Mouse (Mus musculus): ENCODE results near the gene Mapk10. TPM values are rescaled to one million over a fixed set of nuclear protein-coding genes. Genes with fewer than 3 reads are reported as not detected.

Gene Mapk10
- polyA plus RNA-seq, 1 experiment: 1.2 TPM

DNA sequence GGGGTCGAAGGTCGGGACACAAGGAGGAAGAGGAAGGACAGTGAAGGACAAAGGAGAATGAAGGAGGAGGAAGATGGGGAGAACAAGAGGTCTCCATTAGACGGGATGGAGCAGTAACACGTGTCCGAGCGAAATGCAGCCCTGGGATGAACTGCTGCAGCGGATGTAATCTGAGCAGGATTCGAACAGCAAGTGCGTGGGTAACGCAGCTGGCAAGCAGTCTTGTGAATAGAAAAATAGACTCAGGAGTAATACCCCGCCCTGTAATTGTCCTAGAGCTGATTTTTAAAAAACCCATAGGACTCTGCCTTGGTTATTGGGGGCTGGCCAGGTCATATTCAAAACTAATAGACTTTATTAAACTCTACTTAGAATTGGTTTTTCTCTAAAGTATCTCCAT, 213.2 kb downstream of the Mapk10 start:
- no peak for DNase-seq
- H3K4me3 ChIP-seq (replicated peaks; ENCODE audit: extremely low read depth, low read depth, low read length): no peak overlapping the region
- TF ChIP-seq POLR2A (IDR thresholded peaks at IDR 0.05; ENCODE audit: borderline replicate concordance, extremely low read depth, low read depth, low read length): no peak
- no peak for TF ChIP-seq CTCF (IDR thresholded peaks at IDR 0.05; ENCODE audit: insufficient read depth, low read length)
- no peaks in the 10 kb centered on the region for H3K4me1 ChIP-seq (ENCODE audit: control insufficient read depth, insufficient read depth, low read length)
- 85% methylated on average over 11 of the region's 11 CpGs for WGBS

DNA sequence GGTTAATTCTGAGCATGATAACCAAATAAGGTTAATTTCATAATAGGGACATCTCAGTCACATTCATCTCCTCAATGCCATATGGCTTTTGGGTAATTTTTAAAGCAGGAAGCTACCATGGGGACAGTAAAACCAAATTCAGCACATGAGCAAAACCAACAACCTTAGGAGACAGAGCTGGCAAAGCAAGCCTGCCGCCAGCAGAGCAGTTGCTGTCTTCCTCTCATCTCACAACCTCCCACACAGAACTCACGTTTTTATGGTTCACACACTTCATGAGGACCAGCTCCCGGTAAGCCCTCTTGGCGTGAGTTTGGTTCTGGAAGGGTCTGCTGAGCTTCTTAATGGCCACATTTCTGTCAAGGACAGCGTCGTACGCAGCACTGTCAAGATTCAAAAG, 214.8 kb downstream of the Mapk10 start:
- 83% methylated on average over 7 of the region's 7 CpGs for WGBS
- Histone ChIP-seq H3K4me3 (replicated peaks; ENCODE audit: extremely low read depth, low read depth, low read length) (no peak overlapping the region), H3K4me1 (ENCODE audit: control insufficient read depth, insufficient read depth, low read length) (no peaks in the 10 kb centered on the region)
- no peak for DNase-seq
- no peak for TF ChIP-seq CTCF (IDR thresholded peaks at IDR 0.05; ENCODE audit: insufficient read depth, low read length)
- no peak for TF ChIP-seq POLR2A (IDR thresholded peaks at IDR 0.05; ENCODE audit: borderline replicate concordance, extremely low read depth, low read depth, low read length)

DNA sequence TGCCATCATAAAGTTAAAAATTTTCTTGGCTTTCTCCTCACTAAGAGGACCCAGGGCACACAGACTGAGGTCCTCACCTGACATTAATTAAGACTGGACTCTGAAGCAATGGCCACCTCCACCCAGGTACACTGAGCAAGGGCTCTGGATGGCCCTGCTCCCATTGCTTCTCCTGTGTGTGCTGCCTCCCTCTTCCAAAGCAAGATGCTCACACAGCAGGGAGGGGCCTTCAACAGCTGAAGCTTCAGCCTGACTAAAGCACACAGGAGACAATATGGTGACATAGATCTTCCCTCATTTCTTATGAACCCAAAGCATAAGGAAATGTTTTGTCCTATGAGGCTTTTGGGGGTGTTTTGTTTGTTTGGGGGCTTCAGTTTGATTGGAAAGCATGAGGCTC, 215.2 kb downstream of the Mapk10 start:
- TF ChIP-seq CTCF (IDR thresholded peaks at IDR 0.05; ENCODE audit: insufficient read depth, low read length): no peak
- TF ChIP-seq POLR2A (IDR thresholded peaks at IDR 0.05; ENCODE audit: borderline replicate concordance, extremely low read depth, low read depth, low read length): no peak
- H3K4me1 ChIP-seq (ENCODE audit: control insufficient read depth, insufficient read depth, low read length): no peaks in the 10 kb centered on the region
- no peak overlapping the region for H3K4me3 ChIP-seq (replicated peaks; ENCODE audit: extremely low read depth, low read depth, low read length)
- DNase-seq: no peak

DNA sequence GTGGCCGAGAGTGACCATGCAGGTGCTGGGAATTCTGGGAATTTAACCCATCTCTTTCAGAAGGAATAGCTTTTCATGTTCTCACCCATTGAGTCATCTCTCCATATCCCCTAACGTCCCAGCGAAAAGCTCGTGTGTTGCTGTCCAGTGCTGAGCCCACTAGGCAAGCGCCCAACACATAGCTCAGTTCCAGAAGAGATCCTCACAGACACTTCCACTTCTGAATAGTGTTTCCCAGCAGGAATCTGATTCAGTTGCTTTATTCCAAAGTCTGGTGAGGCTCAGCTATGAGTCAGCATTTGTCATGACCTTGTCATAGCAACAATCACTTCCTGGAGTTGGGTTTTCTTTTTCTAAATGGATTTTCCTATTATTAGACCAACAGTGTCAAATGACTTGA, 217.2 kb downstream of the Mapk10 start:
- no peak for DNase-seq
- no peaks in the 10 kb centered on the region for H3K4me1 ChIP-seq (ENCODE audit: control insufficient read depth, insufficient read depth, low read length)
- 66% methylated on average over 5 of the region's 5 CpGs for WGBS
- TF ChIP-seq CTCF (IDR thresholded peaks at IDR 0.05; ENCODE audit: insufficient read depth, low read length) (no peak), POLR2A (IDR thresholded peaks at IDR 0.05; ENCODE audit: borderline replicate concordance, extremely low read depth, low read depth, low read length) (no peak)
- H3K4me3 ChIP-seq (replicated peaks; ENCODE audit: extremely low read depth, low read depth, low read length): no peak overlapping the region

DNA sequence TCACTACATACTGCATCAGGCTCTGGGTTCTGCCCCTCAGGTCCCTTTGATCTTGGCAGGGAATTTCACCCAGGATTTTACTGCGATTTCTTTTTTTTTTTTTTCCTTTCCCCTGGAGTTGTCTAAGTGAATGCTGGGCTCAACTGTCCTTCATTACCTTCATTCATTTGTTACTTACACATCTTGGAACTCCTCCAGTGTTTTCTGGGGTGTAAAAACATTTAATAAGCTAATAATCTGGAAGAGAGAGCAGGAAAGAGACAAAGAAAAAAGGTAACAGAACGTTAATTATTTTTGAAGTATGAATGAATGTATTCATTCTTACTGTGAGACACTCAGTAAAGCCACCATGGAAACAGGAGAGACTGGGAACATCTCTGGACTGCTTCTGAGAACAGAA, 219.4 kb downstream of the Mapk10 start:
- DNase-seq: no peak
- TF ChIP-seq POLR2A (IDR thresholded peaks at IDR 0.05; ENCODE audit: borderline replicate concordance, extremely low read depth, low read depth, low read length) (no peak), CTCF (IDR thresholded peaks at IDR 0.05; ENCODE audit: insufficient read depth, low read length) (no peak)
- Histone ChIP-seq H3K4me1 (ENCODE audit: control insufficient read depth, insufficient read depth, low read length) (no peaks in the 10 kb centered on the region), H3K4me3 (replicated peaks; ENCODE audit: extremely low read depth, low read depth, low read length) (no peak overlapping the region)
- WGBS: 59% methylated on average over 2 of the region's 2 CpGs

DNA sequence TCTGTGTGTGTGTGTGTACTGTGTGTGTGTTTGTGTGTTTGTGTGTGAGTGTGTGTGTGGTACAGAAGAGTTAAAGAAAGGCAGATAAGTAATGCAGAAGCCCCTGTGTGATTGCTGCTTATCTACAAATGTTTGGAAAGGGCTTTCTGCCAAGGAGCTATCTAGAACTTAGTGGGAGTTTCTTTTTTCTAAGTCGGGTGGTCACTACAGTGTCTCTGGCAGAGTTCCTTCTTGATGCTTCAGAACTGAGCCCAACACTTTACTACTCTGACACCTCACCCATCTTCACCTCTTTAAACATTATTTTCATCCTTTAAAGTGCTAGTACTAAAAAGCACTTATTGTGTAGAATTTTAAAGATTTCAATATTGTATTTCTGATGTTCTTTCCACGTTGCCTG, 232.8 kb downstream of the Mapk10 start:
- Histone ChIP-seq H3K4me1 (ENCODE audit: control insufficient read depth, insufficient read depth, low read length) (no peaks in the 10 kb centered on the region), H3K4me3 (replicated peaks; ENCODE audit: extremely low read depth, low read depth, low read length) (no peak overlapping the region)
- no peak for DNase-seq
- 48% methylated on average over 2 of the region's 2 CpGs for WGBS
- TF ChIP-seq CTCF (IDR thresholded peaks at IDR 0.05; ENCODE audit: insufficient read depth, low read length): no peak
- no peak for TF ChIP-seq POLR2A (IDR thresholded peaks at IDR 0.05; ENCODE audit: borderline replicate concordance, extremely low read depth, low read depth, low read length)

DNA sequence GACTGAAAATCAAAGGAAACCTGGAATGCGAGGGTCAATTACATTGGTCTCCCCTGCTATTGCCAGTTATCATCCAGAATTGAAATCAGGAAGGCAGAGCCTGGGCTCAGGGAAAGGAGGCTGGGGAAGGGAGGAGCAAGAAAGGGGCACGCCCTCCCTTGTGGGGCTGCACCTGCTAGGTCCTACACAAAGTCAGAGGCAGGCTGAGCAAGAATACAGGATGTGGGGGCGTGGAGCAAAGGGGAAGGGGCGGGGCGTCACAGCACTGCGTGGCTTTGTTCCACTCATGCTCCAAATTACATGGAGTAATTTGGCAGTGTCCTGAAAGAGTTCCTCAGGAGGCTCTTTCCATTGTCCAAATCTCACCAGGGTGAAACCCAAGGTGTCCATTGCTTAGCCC, 234.0 kb downstream of the Mapk10 start:
- Histone ChIP-seq H3K4me3 (replicated peaks; ENCODE audit: extremely low read depth, low read depth, low read length) (no peak overlapping the region), H3K4me1 (ENCODE audit: control insufficient read depth, insufficient read depth, low read length) (no peaks in the 10 kb centered on the region)
- WGBS: 58% methylated on average over 6 of the region's 6 CpGs
- TF ChIP-seq POLR2A (IDR thresholded peaks at IDR 0.05; ENCODE audit: borderline replicate concordance, extremely low read depth, low read depth, low read length): no peak
- no peak for TF ChIP-seq CTCF (IDR thresholded peaks at IDR 0.05; ENCODE audit: insufficient read depth, low read length)
- no peak for DNase-seq

DNA sequence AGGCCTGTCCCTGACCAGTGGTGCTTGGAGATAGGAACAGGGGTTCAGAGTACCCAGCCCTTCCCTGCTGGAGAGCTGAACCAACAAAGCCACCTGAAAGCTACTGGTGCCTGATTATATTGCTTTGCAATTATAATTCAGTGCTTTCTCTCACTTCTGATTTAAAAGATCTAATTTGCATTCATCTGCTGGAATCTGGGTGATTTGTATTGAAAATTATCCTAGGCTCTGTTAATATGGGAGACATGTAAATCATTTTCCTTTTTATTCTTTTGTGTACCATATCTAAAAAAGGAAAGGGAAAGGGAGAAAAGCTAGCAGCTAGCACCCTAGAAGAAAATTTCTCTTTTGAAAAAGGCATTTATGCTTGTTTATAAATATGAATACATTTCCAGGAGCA, 234.6 kb downstream of the Mapk10 start:
- no peak for TF ChIP-seq CTCF (IDR thresholded peaks at IDR 0.05; ENCODE audit: insufficient read depth, low read length)
- no peak for TF ChIP-seq POLR2A (IDR thresholded peaks at IDR 0.05; ENCODE audit: borderline replicate concordance, extremely low read depth, low read depth, low read length)
- Histone ChIP-seq H3K4me1 (ENCODE audit: control insufficient read depth, insufficient read depth, low read length) (no peaks in the 10 kb centered on the region), H3K4me3 (replicated peaks; ENCODE audit: extremely low read depth, low read depth, low read length) (no peak overlapping the region)

DNA sequence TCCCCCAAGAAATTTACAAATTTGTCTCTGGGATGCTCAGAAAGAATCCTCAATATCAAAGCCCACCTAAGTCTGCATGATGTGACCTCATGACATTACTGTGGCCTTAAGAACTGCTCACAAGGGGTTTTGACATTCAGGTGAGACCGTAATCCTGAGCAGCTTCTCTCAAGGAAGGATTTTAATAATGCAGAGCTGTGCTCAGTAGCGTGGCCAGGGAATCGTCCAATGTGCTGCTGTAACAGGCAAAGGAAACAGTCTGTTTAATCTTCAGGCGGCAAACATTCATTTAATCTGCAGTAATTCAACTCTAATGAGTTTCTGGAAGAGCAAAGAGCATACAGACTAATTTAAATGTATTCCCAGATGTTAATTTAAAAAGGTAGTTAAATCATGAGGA, 236.7 kb downstream of the Mapk10 start:
- Histone ChIP-seq H3K4me1 (ENCODE audit: control insufficient read depth, insufficient read depth, low read length) (no peaks in the 10 kb centered on the region), H3K4me3 (replicated peaks; ENCODE audit: extremely low read depth, low read depth, low read length) (no peak overlapping the region)
- DNase-seq: no peak
- no peak for TF ChIP-seq CTCF (IDR thresholded peaks at IDR 0.05; ENCODE audit: insufficient read depth, low read length)
- no peak for TF ChIP-seq POLR2A (IDR thresholded peaks at IDR 0.05; ENCODE audit: borderline replicate concordance, extremely low read depth, low read depth, low read length)
- 72% methylated on average over 4 of the region's 4 CpGs for WGBS

More for the DNA sequence above, 234.6 kb downstream of the Mapk10 start:
- no peak for DNase-seq

DNA sequence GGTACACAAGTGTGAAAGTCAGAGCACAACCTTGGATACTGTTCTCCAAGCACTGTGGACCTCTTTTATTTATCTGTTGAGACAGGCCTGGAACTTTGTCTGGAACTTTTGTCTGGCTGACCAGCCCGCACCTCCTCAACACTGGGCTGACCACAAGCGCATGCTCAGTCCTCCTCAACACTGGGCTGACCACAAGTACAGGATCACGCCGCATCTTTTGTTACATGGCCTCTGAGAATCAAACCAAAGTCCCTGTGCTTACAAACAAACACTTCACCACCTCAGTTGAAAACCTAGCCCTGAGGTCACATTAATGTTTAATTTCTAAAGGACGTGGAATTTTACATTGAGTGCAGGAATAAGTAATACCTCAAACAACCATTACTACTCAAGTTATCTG, 246.7 kb downstream of the Mapk10 start:
- no peak for DNase-seq
- 79% methylated on average over 5 of the region's 5 CpGs for WGBS

DNA sequence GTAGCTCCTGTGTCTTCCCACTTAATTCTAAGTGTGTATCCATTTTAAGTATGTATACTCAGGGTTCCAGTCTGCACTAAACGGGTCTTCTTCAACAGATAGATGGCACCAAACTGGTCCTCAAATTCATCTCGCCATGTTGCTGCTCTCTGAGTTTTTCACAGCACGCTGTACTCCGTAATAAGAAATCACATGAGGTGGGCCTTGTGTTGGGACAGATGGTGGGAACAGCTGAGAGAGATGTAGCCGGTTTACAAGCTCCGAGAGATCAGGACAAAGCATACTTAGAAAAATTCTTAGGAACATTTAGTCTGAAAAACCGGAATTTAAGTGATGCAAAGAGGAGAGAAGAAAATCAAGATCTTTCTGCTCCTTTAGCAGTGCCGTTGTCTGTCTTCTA, 257.7 kb downstream of the Mapk10 start:
- TF ChIP-seq POLR2A (IDR thresholded peaks at IDR 0.05; ENCODE audit: borderline replicate concordance, extremely low read depth, low read depth, low read length) (no peak), CTCF (IDR thresholded peaks at IDR 0.05; ENCODE audit: insufficient read depth, low read length) (no peak)
- 86% methylated on average over 8 of the region's 8 CpGs for WGBS
- Histone ChIP-seq H3K4me1 (ENCODE audit: control insufficient read depth, insufficient read depth, low read length) (no peaks in the 10 kb centered on the region), H3K4me3 (replicated peaks; ENCODE audit: extremely low read depth, low read depth, low read length) (no peak overlapping the region)
- DNase-seq: no peak

More for the DNA sequence above, 246.7 kb downstream of the Mapk10 start:
- Histone ChIP-seq H3K4me3 (replicated peaks; ENCODE audit: extremely low read depth, low read depth, low read length) (no peak overlapping the region), H3K4me1 (ENCODE audit: control insufficient read depth, insufficient read depth, low read length) (no peaks in the 10 kb centered on the region)
- TF ChIP-seq CTCF (IDR thresholded peaks at IDR 0.05; ENCODE audit: insufficient read depth, low read length): no peak
- TF ChIP-seq POLR2A (IDR thresholded peaks at IDR 0.05; ENCODE audit: borderline replicate concordance, extremely low read depth, low read depth, low read length): no peak
